Mouse (Mus musculus) splenic B cell, adult 2 months (primary cell): ENCODE measurements around the gene Arnt2.

Experiments used
- DNase-seq: peaks from one replicate; pipeline ENCODE4 v3.0.0-alpha.2; 2011; ENCODE audit warnings: low read depth, low spot score
- H3K27me3 ChIP-seq: 2 replicates; pipeline ENCODE4 v1.6.1; 2012; ENCODE audit warnings: mild to moderate bottlenecking, low read length, moderate library complexity, mixed read lengths; ENCODE audit not compliant: control insufficient read depth, poor library complexity, insufficient read depth, severe bottlenecking
- H3K36me3 ChIP-seq: 2 replicates; pipeline ENCODE4 v1.6.1; 2012; ENCODE audit warnings: mild to moderate bottlenecking, low read length, moderate library complexity, mixed read lengths; ENCODE audit not compliant: control insufficient read depth, poor library complexity, insufficient read depth, severe bottlenecking

The Arnt2 gene

DNA sequence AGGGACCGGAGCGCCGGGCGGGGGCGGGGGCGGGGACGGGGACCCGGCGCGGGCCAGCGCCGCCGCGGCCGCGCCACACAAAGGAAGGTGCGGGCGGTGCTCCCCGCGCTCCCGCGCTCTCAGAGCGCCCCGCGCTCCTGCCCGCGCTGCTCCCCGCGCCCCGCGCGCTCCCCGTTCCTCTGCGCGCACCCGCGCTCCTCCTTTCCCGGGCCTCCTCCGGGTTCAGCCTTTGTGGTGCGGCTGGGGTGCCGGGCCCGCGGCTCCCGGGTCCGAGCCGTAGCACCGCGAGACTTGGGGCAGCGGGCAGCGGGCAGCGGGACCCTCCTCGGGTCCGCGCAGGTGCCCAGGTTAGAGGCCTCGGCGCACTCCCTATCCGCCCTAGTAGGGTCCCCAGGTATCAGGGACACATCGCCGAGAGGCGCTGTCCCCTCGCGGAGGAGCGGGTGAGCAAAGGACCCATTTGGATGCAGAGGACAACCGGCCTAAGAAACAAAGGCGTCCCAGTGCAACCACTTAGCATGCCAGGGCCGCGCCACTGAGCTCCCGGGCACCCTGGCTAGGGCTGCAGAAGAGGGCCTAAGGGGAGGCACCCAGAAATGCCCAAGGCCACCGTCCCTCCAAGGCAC lies at the start of gene Arnt2:
TSS of gene Arnt2 (minus strand) at position 281 of the 626 bp plus-strand sequence.
- no peak for DNase-seq
- no peaks in the 10 kb centered on the region; the same call in 1 of the 2 replicates for H3K27me3 ChIP-seq
- H3K36me3 ChIP-seq: no peaks in the 10 kb centered on the region

DNA sequence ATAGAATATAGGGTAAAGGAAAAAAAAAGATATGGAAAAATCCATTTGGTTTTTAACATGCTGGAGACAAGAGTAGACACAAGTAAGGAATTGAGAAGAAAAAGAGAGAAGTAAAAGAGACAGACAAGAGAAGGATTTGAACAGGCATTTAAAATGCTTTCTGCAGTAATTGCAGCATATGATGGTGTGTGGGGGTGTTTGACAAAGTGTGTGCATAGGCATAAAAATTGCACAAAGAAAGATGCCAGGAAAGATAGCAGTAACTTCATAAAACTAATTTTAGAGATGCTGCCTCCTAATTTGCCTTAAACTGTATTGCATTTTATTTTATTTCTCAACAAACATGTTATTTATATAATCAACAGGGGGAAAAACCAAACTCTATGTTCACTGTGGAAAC lies 41.7 kb upstream of the Arnt2 start:
- no peak for DNase-seq
- H3K27me3 ChIP-seq: no peaks in the 10 kb centered on the region
- no peaks in the 10 kb centered on the region for H3K36me3 ChIP-seq

DNA sequence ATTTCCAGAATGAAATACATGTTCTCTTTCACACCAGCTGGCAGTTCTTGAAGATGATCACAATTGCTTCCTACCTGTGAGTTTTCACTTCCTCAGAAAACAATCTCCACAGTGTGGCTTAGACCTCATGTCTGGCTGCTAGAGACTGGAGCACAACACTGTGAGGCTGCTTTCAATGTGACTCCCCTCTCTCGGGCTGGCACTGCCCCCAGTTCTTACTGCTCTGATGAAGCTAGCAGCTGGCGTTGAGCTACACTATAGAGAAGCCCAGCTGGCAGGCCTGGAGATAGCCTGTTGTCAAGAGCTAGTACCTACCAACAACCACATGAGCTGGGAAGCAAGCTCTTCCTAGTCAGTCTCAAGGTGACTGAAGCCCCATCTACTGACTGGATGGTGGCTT lies 39.1 kb upstream of the Arnt2 start:
- DNase-seq: no peak
- H3K36me3 ChIP-seq: no peaks in the 10 kb centered on the region
- no peaks in the 10 kb centered on the region for H3K27me3 ChIP-seq

DNA sequence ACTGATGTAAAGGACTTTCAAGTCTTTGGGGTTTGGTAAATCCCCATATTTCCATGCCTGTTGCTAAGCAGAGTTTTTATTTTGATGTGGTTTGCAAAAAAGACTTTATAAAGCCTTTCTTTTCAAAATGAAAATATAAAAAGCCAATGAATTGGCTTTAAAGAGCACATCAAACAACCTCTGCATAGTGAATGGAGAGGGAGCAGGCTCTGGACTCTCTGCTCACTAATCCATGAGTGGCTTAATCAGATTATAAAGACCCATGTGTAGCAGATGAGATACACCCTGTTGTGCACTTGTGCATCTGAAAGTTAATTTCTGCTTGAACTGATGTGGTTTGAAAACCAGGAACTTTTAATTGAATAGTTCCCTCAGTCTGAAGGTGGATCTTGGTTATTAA lies 38.5 kb upstream of the Arnt2 start:
- no peaks in the 10 kb centered on the region for H3K27me3 ChIP-seq
- H3K36me3 ChIP-seq: no peaks in the 10 kb centered on the region

DNA sequence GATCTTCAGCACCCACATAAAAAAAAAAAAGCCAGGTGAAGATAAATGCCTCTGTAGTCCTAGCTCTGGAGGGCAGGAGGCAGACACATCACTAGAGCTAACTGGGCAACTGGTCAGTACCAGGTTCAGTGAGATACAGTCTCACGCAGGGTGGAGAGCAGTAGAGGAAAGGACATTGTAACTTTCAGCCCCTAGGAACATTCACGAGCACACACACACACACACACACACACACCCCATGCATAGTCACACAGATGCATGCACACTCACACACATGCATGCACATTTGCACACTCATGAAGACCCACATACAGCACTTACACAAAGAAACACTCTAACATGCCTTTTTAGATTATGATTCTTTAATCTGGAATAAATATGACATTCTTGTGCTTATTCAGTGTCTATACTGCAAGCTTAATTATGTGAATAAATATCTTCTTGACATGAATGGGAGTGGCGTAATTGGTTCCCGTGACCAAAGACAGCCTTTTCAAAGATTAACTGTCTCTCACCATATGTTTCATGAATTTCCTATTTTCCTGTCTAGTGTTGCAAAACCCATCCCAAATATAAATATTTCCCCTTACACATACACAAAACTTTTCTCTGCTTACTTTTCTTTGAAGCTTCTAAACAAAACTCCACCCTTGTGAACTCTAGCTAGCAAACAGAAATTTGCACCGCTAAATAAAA lies 37.9 kb upstream of the Arnt2 start:
- Histone ChIP-seq H3K27me3 (no peaks in the 10 kb centered on the region), H3K36me3 (no peaks in the 10 kb centered on the region)
- DNase-seq: no peak

More for the DNA sequence above, 38.5 kb upstream of the Arnt2 start:
- no peak for DNase-seq

DNA sequence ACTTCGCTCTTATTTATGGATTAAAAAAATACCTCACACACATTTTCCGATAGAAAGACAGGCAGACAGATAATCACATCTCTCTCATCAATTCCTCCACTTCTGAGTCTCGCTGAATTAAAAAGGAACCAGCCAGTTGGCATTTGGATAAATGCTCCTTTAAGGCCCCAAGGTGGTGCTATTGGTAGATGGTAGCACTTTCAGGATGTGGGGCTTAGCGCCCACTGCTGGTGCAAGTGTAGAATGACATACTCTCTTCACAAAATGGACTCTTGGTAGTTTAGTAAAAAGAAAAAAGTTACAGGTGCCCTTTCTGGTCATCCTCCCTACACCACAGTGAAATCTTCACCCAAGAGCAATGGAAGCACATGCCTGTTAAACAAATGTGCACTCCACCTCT lies 37.1 kb upstream of the Arnt2 start:
- no peaks in the 10 kb centered on the region for H3K27me3 ChIP-seq
- DNase-seq: peak; percentile 14

DNA sequence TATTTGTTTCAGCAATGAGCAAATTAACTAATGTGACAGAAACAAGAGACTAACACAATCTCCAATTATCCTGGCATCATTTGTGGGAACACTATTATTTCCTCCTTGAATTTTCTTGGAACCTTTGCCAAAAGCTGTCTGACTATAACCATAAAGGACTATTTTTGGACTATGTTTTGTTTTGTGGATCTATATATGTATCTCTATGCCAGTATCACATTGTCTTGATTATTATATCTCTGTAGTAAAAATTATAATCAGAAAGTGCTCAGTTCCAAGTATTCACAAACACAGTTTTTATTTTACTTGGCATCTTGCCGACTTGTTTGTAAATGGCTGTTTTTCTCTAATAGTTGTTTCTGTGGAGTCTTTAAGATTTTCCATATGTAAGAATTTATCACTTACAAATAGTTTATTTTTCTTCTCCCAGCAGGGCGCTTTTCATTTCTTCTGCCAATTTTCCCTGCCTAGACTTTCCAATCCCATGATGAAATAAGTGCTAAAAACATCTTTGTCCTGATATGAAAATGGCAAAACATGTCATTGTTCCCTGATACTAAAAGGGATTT lies 32.5 kb upstream of the Arnt2 start:
- DNase-seq: no peak
- Histone ChIP-seq H3K36me3 (no peaks in the 10 kb centered on the region), H3K27me3 (no peaks in the 10 kb centered on the region)

More for the DNA sequence above, 37.1 kb upstream of the Arnt2 start:
- no peaks in the 10 kb centered on the region for H3K36me3 ChIP-seq

DNA sequence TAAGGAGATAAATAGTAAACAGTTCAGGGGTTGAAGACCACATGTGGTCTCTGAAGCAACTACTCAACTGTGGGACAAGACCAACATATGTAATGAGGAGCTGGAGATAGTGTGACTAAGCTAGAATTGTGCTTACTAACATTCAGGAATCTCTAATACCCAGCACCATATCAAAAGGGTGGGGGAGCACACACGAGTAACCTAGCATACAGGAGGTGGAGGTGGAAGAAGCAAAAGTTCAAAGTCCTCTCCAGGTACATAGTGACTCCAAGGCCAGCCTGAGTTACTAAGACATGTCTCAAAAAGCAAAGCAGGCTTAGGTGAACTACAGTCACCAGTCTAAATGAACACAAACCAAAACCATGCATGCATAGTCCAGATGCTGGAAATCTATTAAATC lies 29.6 kb upstream of the Arnt2 start:
- Histone ChIP-seq H3K27me3 (no peaks in the 10 kb centered on the region), H3K36me3 (no peaks in the 10 kb centered on the region)
- DNase-seq: no peak

DNA sequence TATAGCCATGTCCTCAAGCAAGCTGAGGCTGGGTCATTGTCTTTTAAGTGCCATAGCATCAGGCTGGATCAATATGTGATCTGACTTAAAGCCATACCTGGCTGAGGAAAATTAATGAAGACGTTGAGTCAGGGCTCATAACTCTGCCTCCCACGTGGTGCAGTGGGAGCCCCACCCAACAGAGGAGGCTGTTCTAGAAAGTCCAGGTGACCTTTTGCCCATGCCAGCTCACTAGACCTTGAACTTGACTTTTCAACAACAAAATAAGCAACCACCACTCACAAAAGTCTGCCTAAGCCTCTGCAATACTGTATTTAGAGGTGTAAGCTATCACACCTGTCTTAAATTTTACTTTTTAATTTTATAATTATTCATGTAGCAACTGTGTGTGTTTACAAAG lies 24.9 kb upstream of the Arnt2 start:
- DNase-seq: no peak
- H3K36me3 ChIP-seq: no peaks in the 10 kb centered on the region
- H3K27me3 ChIP-seq: no peaks in the 10 kb centered on the region

DNA sequence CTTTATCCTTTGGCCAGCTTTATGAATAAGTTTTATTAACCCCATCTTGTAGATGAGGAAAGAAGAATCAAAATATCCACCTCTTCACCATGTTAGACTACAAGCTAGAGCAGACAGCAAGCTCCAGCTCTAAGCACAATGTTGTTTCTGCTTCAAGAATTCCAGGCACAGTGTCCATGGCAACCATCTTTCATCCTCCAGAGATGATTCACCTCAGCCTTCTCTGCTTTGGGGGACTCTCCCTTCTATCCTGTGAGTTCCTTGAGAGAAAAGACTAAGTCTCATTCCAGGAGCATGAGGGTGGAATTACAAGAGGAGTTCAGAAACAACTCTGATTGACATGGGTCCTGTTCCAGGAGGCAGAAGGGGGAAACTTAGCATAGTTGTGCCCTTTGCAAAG lies 22.2 kb upstream of the Arnt2 start:
- H3K27me3 ChIP-seq: no peaks in the 10 kb centered on the region
- H3K36me3 ChIP-seq: no peaks in the 10 kb centered on the region
- DNase-seq: no peak

DNA sequence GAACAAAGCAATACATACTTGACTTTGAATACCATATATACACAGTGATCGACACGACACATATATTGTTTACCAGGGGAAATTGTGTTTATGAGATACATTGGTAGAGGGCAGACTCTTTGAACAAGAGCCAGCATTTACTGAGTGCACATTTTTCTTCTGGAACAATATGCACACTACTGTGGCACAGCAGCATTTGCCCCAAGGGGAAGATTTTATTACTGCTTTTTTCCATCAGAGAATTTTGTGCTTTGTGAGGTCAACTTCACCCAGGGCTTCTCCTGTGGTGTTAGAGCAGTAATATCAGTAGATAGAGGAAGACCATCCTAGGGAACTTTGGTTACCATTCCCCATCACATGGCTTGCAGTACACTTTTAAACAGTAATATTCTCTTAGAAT lies 17.2 kb upstream of the Arnt2 start:
- no peak for DNase-seq
- Histone ChIP-seq H3K36me3 (no peaks in the 10 kb centered on the region), H3K27me3 (no peaks in the 10 kb centered on the region)

DNA sequence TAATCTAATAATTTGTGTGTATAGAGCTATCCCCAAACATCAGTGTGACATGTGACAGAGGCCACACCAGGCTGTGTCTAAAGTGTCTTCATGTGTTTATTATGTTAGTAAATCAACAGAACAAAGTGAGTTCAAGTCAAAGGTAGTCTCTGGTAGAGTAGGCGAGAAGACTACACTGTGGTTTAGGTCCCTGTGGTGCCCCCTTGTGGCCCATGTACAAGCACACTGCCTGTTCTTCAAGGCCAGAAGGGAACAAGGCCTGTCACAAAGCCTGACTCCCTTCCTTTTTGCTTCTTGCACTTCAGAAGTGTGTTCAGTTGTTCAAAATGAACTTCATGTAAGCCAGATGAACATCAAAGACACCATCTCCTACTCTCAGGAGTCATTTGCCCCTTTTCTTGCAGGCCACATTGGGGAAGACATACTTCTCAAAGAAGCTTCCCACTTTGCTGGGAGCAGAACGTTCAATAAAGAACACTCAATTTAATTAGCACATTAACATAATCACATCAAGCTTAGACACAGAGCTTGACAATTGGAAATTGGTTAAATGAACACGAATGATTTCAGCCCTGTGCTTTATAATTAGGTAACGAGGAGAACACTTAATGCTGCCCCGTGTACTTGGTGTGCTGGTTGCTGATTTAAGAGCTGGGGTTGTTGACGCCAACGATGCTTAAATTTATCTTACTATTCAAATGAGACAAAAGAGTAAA lies 14.9 kb upstream of the Arnt2 start:
- H3K36me3 ChIP-seq: no peaks in the 10 kb centered on the region
- H3K27me3 ChIP-seq: no peaks in the 10 kb centered on the region
- DNase-seq: peak; percentile 1

DNA sequence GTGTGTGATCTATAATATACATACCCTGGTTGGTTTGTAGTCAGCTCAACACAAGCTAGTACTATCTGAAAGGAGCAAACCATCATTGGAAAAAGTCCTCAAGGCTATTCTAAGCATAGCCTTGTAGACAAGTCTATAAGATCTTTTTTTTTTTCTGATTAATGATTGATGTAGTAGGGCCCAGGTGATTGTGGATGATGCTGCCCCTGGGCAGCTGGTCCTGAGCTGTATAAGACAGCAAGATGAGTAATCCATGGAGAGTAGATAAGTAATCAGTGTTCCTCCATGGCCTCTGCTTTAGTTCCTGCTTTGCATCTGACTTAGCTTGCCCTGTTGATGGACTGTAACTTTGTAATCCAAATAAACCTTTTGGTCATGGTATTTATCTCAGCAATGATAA lies 11.8 kb upstream of the Arnt2 start:
- Histone ChIP-seq H3K36me3 (no peaks in the 10 kb centered on the region), H3K27me3 (no peaks in the 10 kb centered on the region)
- no peak for DNase-seq

DNA sequence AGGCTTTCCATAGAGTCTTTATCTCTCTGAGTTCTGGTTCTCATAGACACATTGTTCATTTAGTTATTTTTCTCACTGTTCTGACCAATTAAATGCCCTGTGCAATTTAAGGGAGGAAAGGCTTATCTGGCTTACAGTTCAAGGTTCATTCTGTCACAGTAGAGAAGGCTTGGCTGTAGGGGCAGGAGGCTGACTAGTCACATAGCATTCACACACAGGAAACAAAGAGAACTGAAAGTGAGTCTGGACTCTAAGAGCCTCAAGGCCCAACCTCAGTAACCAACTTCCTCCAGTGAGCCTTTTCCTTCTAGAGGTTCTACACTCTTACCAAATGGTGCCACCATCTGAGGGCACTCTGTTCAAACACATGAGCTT lies 11.3 kb upstream of the Arnt2 start:
- H3K36me3 ChIP-seq: no peaks in the 10 kb centered on the region
- DNase-seq: no peak
- no peaks in the 10 kb centered on the region for H3K27me3 ChIP-seq
